Mouse (Mus musculus) 3T3-L1 (cell line): ENCODE data around the gene Btd.

Experiments
- DNase-seq: peaks from one replicate; pipeline ENCODE4 v3.0.0-alpha.2; 2015; ENCODE audit warnings: low read depth, low spot score

Gene Btd

DNA sequence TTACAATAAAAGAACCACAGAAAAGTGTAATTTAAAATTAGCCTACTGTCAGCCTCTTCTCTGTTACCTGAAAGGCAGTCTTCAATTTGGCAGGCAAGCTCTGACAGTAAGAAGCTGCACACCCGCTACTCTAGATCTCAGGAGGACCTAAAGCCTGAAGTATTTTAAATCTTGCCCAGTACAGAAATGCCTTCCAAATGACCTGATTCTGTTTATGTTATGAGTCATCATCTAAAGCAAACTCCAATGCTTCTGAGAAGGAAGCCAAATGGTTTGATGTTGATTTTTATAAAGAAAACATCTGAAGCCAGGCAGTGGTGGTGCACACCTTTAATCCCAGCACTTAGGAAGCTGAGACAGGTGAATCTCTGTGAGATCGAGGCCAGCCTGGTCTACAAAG is 59.5 kb downstream of the Btd start:
- DNase-seq = peak; percentile 79

DNA sequence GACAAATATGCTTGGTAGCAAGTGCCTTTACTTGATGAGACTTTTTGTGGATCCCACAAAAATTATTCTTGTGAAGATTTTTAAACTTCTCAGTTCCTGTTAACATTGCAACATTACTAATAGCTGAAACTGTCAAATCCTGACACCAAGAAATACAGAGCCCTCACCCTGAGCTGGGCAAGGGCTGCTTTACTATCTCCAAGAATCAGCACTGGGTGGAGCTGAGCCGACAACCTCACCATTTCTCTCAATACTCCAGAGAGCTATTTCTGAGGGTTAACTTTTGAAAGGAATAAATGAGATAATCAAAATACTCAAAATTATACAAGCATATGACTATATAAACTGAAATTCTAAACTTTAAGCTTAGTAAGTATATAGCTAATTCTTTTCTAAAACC is 68.5 kb downstream of the Btd start:
- no peak for DNase-seq

DNA sequence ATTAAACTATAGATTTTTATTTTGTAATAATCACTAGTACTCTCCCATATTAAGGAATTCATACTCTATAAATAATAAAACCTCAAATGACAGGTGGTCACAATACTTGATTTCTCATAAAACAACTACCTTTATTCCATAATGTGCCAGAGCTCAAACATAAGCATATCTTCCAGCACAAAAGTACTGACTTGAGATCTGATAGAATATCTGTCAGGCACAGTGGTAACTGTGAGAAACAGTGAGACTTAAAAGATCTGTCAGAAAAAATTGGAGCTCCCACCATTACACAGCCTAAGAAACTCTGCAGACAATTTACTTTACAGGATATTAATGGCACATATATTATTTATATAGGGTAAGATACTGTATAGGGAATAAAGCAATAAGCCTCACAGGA is 74.8 kb downstream of the Btd start:
- no peak for DNase-seq

DNA sequence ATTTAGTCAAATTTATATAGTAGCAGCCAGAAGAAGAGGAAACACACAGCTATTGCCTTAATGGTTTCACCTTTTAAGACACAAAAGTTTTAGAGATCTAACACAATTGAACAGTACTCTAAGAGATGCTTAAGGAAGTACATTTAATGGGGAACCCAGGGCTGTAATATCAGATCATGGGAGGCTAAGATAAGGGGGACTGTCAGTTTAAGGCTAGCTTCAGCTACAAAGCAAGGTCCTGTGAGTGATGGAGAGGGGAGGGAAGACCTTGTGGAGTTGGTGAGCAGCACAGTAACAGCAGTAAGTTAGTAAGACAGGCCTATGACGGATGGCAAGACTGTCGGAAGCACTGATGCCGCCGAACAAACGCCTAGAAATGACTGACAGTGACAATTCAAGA is 76.5 kb downstream of the Btd start:
- DNase-seq = no peak
